In the genomic region with DNA sequence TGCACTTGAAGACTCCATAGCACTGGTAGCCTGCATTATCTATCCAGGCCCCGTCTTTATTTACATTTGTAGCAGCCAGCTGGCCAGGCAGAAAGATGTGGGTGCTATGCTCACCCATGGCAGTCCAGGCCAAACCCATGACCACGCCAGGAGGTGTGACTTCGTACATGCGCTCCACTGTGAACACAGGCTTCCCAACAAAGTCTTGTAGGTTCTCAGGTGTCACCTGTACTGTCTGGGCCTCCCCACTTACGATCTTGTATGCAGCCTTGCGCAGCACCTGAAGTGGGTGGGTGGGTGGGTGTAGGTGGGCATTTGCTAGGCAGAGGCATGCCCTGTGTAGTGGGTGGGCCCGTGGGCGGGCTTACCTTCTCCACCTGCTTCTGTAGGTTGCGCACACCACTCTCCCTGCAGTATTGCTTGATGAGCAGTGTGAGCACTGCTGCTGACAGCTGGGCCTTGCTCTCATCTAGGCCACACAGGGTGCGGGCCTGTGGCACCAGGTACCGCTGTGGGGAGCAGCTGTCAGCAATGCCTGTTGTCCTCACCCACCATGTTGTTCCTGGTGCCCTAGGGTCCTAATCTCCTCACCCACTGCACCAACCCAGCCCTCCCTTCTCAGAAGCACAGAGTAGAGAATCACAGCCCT, we compare ENCODE assay signal across 10 mouse cellular contexts. TPM values are rescaled to one million over a fixed set of nuclear protein-coding genes. Genes with fewer than 3 reads are reported as not detected.
A peak's percentile ranks its signal among the peaks of the same experiment; 100 is the strongest.
DNase-seq lines count a peak whose midpoint lies in the region; ATAC-seq and TF ChIP-seq lines count a peak whose summit lies in the region.
"Had no signal": no experiment of that assay in that cellular context is flagged by ENCODE, and none has a peak within 500 bp of the region (broad histone marks: within the 10 kb centered on the region; RNA-seq: fewer than 3 reads in every experiment).

No protein-coding gene starts in this region.

- H3K36me3 ChIP-seq in heart, embryonic 12.5 days = peaks cover 62% of the 10 kb centered on the region
- peaks cover 3 to 7% of the 10 kb centered on the region in 2 experiments; a peak in 3 of 4 replicates for H3K36me3 ChIP-seq in MEL (ENCODE audit: control insufficient read depth in 1 of 2, insufficient read depth in 2 of 2, low read length in 2 of 2)
- peaks cover 59% of the 10 kb centered on the region for H3K36me3 ChIP-seq in hindbrain, embryonic 14.5 days (replicated peaks; ENCODE audit: control insufficient read depth, insufficient read depth)
- peaks cover 21% of the 10 kb centered on the region for H3K36me3 ChIP-seq in midbrain, embryonic 11.5 days (ENCODE audit: control insufficient read depth, insufficient read depth, low read length)

- no peak overlapping the region for H3K27ac ChIP-seq in heart, embryonic 12.5 days (ENCODE audit: poor library complexity, severe bottlenecking)
- H3K27ac ChIP-seq in MEL (ENCODE audit: control insufficient read depth, low read depth, low read length) = no peak overlapping the region; the same call in 1 of the 2 replicates
- H3K27ac ChIP-seq in hindbrain, embryonic 14.5 days = no peak overlapping the region
- no peak overlapping the region for H3K27ac ChIP-seq in midbrain, embryonic 11.5 days (ENCODE audit: low read depth, low read length)

- H3K9me3 ChIP-seq in heart, embryonic 12.5 days (replicated peaks) = no peaks in the 10 kb centered on the region
- no peaks in the 10 kb centered on the region for H3K9me3 ChIP-seq in MEL (replicated peaks; ENCODE audit: insufficient read depth, low read length)
- H3K9me3 ChIP-seq in hindbrain, embryonic 14.5 days (ENCODE audit: control insufficient read depth, low read length) = no peaks in the 10 kb centered on the region
- H3K9me3 ChIP-seq in midbrain, embryonic 11.5 days (ENCODE audit: control insufficient read depth, low read length) = no peaks in the 10 kb centered on the region

- TF ChIP-seq POLR2A in MEL (IDR thresholded peaks at IDR 0.05; ENCODE audit: control insufficient read depth in 1 of 2, insufficient read depth in 1 of 2, low read depth in 1 of 2, low read length in 2 of 2, poor library complexity in 1 of 2) = no peak

- peaks cover 36% of the 10 kb centered on the region for H3K4me1 ChIP-seq in heart, embryonic 12.5 days (replicated peaks)
- H3K4me1 ChIP-seq in MEL (ENCODE audit: control insufficient read depth in 1 of 2, insufficient read depth in 2 of 2, low read length in 2 of 2) = peaks cover 0 to 10% of the 10 kb centered on the region in 2 experiments; a peak in 2 of 4 replicates
- H3K4me1 ChIP-seq in hindbrain, embryonic 14.5 days (replicated peaks; ENCODE audit: control insufficient read depth, insufficient read depth, low read length) = peaks cover 14% of the 10 kb centered on the region
- H3K4me1 ChIP-seq in midbrain, embryonic 11.5 days (ENCODE audit: control insufficient read depth, insufficient read depth, low read length) = peaks cover 16% of the 10 kb centered on the region

- no peak for TF ChIP-seq CTCF in MEL (IDR thresholded peaks at IDR 0.05 in 2 of 3, conservative IDR thresholded peaks at IDR 0.05 in 1 of 3; ENCODE audit: control insufficient read depth in 1 of 3, insufficient read depth in 1 of 3, low read depth in 2 of 3, low read length in 3 of 3, poor library complexity in 1 of 3, severe bottlenecking in 1 of 3)

- no peak for TF ChIP-seq EP300 in MEL (IDR thresholded peaks at IDR 0.05; ENCODE audit: low read depth in 1 of 2, low read length in 2 of 2)

- H3K9ac ChIP-seq in heart, embryonic 12.5 days = peak overlapping the region; percentile 94
- H3K9ac ChIP-seq in MEL (ENCODE audit: control insufficient read depth, low read depth, low read length, poor library complexity, severe bottlenecking) = peak overlapping the region; percentile 77
- no peak overlapping the region for H3K9ac ChIP-seq in hindbrain, embryonic 14.5 days
- peak overlapping the region; percentile 30; the same call in 1 of the 2 replicates for H3K9ac ChIP-seq in midbrain, embryonic 11.5 days (ENCODE audit: low read length)

- no peaks in the 10 kb centered on the region for H3K27me3 ChIP-seq in heart, embryonic 12.5 days (replicated peaks)
- H3K27me3 ChIP-seq in MEL (ENCODE audit: control insufficient read depth in 1 of 2, insufficient read depth in 2 of 2, low read length in 2 of 2) = no peaks in the 10 kb centered on the region
- no peaks in the 10 kb centered on the region for H3K27me3 ChIP-seq in hindbrain, embryonic 14.5 days (ENCODE audit: control insufficient read depth, insufficient read depth, low read length)
- no peaks in the 10 kb centered on the region for H3K27me3 ChIP-seq in midbrain, embryonic 11.5 days (ENCODE audit: control insufficient read depth, insufficient read depth, low read length)
- H3K27me3 ChIP-seq: Patski had no signal

- WGBS in heart, embryonic 12.5 days = 84% methylated on average over 11 of the region's 11 CpGs
- 89% methylated on average over 11 of the region's 11 CpGs for WGBS in hindbrain, embryonic 14.5 days
- 93% methylated on average over 11 of the region's 11 CpGs for WGBS in midbrain, embryonic 11.5 days

- no peak for TF ChIP-seq RAD21 in MEL (IDR thresholded peaks at IDR 0.05; ENCODE audit: low read depth, low read length)

- H3K4me2 ChIP-seq in heart, embryonic 12.5 days = peak overlapping the region; percentile 97
- H3K4me2 ChIP-seq in hindbrain, embryonic 14.5 days (replicated peaks) = peak overlapping the region; percentile 60; the same call in 1 of the 2 replicates
- H3K4me2 ChIP-seq in midbrain, embryonic 11.5 days = no peak overlapping the region

- peaks cover 22% of the 10 kb centered on the region for H3K79me2 ChIP-seq in MEL (ENCODE audit: control insufficient read depth, insufficient read depth, low read length, poor library complexity)

- H3K4me3 ChIP-seq in heart, embryonic 12.5 days = peak overlapping the region; percentile 85
- peak overlapping the region in 1 of 2 experiments; percentile 68; a peak in 2 of 4 replicates for H3K4me3 ChIP-seq in MEL (ENCODE audit: control insufficient read depth in 1 of 2, insufficient read depth in 1 of 2, low read depth in 2 of 2, low read length in 2 of 2)
- H3K4me3 ChIP-seq in hindbrain, embryonic 14.5 days (replicated peaks; ENCODE audit: low read length) = no peak overlapping the region
- H3K4me3 ChIP-seq in midbrain, embryonic 11.5 days (ENCODE audit: low read depth, low read length) = no peak overlapping the region

- ATAC-seq in heart, embryonic 12.5 days (ENCODE audit: insufficient number of reproducible peaks, low FRiP score) = no peak
- ATAC-seq in hindbrain, embryonic 14.5 days (ENCODE audit: low FRiP score) = no peak
- no peak for ATAC-seq in midbrain, embryonic 11.5 days (ENCODE audit: low FRiP score)
- ATAC-seq: Patski had no signal

- no peak for DNase-seq in heart, adult 9 months (ENCODE audit: low spot score in 2 of 2)
- DNase-seq in MEL (ENCODE audit: low read depth, low spot score) = peak; percentile 55
- DNase-seq in hindbrain, embryonic 14.5 days (ENCODE audit: low spot score) = no peak
- no peak for DNase-seq in midbrain, embryonic 11.5 days (ENCODE audit: low spot score, missing footprints)
- DNase-seq in urinary bladder, postnatal 36 days (ENCODE audit: low spot score in 2 of 2) = no peak
- no peak for DNase-seq in urinary bladder, postnatal 4 days (ENCODE audit: low spot score in 2 of 2)
- no peak for DNase-seq in left cerebral cortex, adult 18-20 months (ENCODE audit: low spot score in 2 of 2)
- DNase-seq: thymus, postnatal 4 days had no signal

RNA-seq across cellular contexts. Expression of a gene that starts 2.0 kb away (rescaled TPM):
- polyA plus RNA-seq in heart, embryonic 12.5 days (2016; fragmentation: Nextera tagmentation; extraction: Ambion mirVana) = 1,231 and 1,273 TPM in 2 replicates
- total RNA-seq in MEL (2012; rRNA removed) = 3,804 and 3,914 TPM in 2 replicates
- 1,000 to 10,000 TPM in 1 of 2 experiments, not detected in 1; 2,385 TPM for polyA plus RNA-seq in MEL (2012; ENCODE audit: insufficient read depth in 1 of 2, insufficient read length in 2 of 2, low read depth in 1 of 2, low replicate concordance in 2 of 2, missing spikeins in 1 of 2)
- 1,005 and 1,263 TPM in 2 replicates for polyA plus RNA-seq in hindbrain, embryonic 14.5 days (2014; fragmentation: Nextera tagmentation; extraction: Ambion mirVana)
- 1,209 and 1,332 TPM in 2 replicates for polyA plus RNA-seq in midbrain, embryonic 11.5 days (2014; fragmentation: Nextera tagmentation; extraction: Ambion mirVana)
- 100 to 1,000 TPM; 405 to 414 TPM for total RNA-seq in left cerebral cortex, adult 18-20 months (2021)

RNA-seq across cellular contexts. Expression of a gene that starts 5.7 kb away (rescaled TPM):
- polyA plus RNA-seq in heart, embryonic 12.5 days (2016; fragmentation: Nextera tagmentation; extraction: Ambion mirVana) = 253 and 282 TPM in 2 replicates
- total RNA-seq in MEL (2012; rRNA removed) = 281 and 334 TPM in 2 replicates
- polyA plus RNA-seq in MEL (2012; ENCODE audit: insufficient read depth in 1 of 2, insufficient read length in 2 of 2, low read depth in 1 of 2, low replicate concordance in 2 of 2, missing spikeins in 1 of 2) = 100 to 1,000 TPM in 1 of 2 experiments, not detected in 1; 274 TPM
- 179 and 193 TPM in 2 replicates for polyA plus RNA-seq in hindbrain, embryonic 14.5 days (2014; fragmentation: Nextera tagmentation; extraction: Ambion mirVana)
- polyA plus RNA-seq in midbrain, embryonic 11.5 days (2014; fragmentation: Nextera tagmentation; extraction: Ambion mirVana) = 182 and 195 TPM in 2 replicates
- total RNA-seq in left cerebral cortex, adult 18-20 months (2021) = 100 to 1,000 TPM; 139 to 143 TPM

RNA-seq across cellular contexts. Expression of a gene that starts 11.4 kb away (rescaled TPM):
- polyA plus RNA-seq in heart, embryonic 12.5 days (2016; fragmentation: Nextera tagmentation; extraction: Ambion mirVana) = 66.2 and 67.3 TPM in 2 replicates
- 162 and 203 TPM in 2 replicates for total RNA-seq in MEL (2012; rRNA removed)
- polyA plus RNA-seq in MEL (2012; ENCODE audit: insufficient read depth in 1 of 2, insufficient read length in 2 of 2, low read depth in 1 of 2, low replicate concordance in 2 of 2, missing spikeins in 1 of 2) = 100 to 1,000 TPM; 197 to 296 TPM
- 45.0 and 45.4 TPM in 2 replicates for polyA plus RNA-seq in hindbrain, embryonic 14.5 days (2014; fragmentation: Nextera tagmentation; extraction: Ambion mirVana)
- 44.6 and 48.9 TPM in 2 replicates for polyA plus RNA-seq in midbrain, embryonic 11.5 days (2014; fragmentation: Nextera tagmentation; extraction: Ambion mirVana)
- 10 to 100 TPM; 57.1 to 60.6 TPM for total RNA-seq in left cerebral cortex, adult 18-20 months (2021)

RNA-seq across cellular contexts. Expression of a gene that starts 12.7 kb away (rescaled TPM):
- 0.28 and 0.42 TPM in 2 replicates for polyA plus RNA-seq in heart, embryonic 12.5 days (2016; fragmentation: Nextera tagmentation; extraction: Ambion mirVana)
- total RNA-seq in MEL (2012; rRNA removed) = 0.33 and 0.46 TPM in 2 replicates
- polyA plus RNA-seq in MEL (2012; ENCODE audit: insufficient read depth in 1 of 2, insufficient read length in 2 of 2, low read depth in 1 of 2, low replicate concordance in 2 of 2, missing spikeins in 1 of 2) = 1 to 10 TPM in 1 of 2 experiments, not detected in 1; 1.1 TPM
- polyA plus RNA-seq in hindbrain, embryonic 14.5 days (2014; fragmentation: Nextera tagmentation; extraction: Ambion mirVana) = 1.2 and 1.5 TPM in 2 replicates
- 0.93 and 0.95 TPM in 2 replicates for polyA plus RNA-seq in midbrain, embryonic 11.5 days (2014; fragmentation: Nextera tagmentation; extraction: Ambion mirVana)
- under 1 TPM; 0.84 TPM for total RNA-seq in left cerebral cortex, adult 18-20 months (2021)

RNA-seq across cellular contexts. Expression of a gene that starts 30.6 kb away (rescaled TPM):
- polyA plus RNA-seq in heart, embryonic 12.5 days (2016; fragmentation: Nextera tagmentation; extraction: Ambion mirVana) = 93.1 and 101 TPM in 2 replicates
- total RNA-seq in MEL (2012; rRNA removed) = 87.3 and 103 TPM in 2 replicates
- 100 to 1,000 TPM in 1 of 2 experiments, not detected in 1; 203 TPM for polyA plus RNA-seq in MEL (2012; ENCODE audit: insufficient read depth in 1 of 2, insufficient read length in 2 of 2, low read depth in 1 of 2, low replicate concordance in 2 of 2, missing spikeins in 1 of 2)
- 75.7 and 75.8 TPM in 2 replicates for polyA plus RNA-seq in hindbrain, embryonic 14.5 days (2014; fragmentation: Nextera tagmentation; extraction: Ambion mirVana)
- 110 and 113 TPM in 2 replicates for polyA plus RNA-seq in midbrain, embryonic 11.5 days (2014; fragmentation: Nextera tagmentation; extraction: Ambion mirVana)
- 100 to 1,000 TPM; 158 to 159 TPM for total RNA-seq in left cerebral cortex, adult 18-20 months (2021)
